Mouse (Mus musculus) left cerebral cortex, adult 8-10 months (tissue): Measurements from ENCODE around the gene Gm21987. TPM values are rescaled to one million over a fixed set of nuclear protein-coding genes. Genes with fewer than 3 reads are reported as not detected.

ENCODE experiments used
- DNase-seq, 2 experiments: peaks; one replicate each; pipeline ENCODE4 v3.0.0; 2022; ENCODE audit warnings: low spot score in 2 of 2
- total RNA-seq, 4 experiments: library from RNA; stranded (reverse); gene quantifications; 2 replicates each; pipeline ENCODE4 v1.2.4; 2022

The Gm21987 gene
- total RNA-seq, 4 experiments from 2014 or later, result not detected

- DNase-seq, result no peak
Observed at GRCm38 (mm10) chr16:38348217-38348761, 1.4 kb downstream of the Gm21987 start.

GRCm38 (mm10) chr16:38349881-38350280 lies 3.0 kb downstream of the Gm21987 start:
- DNase-seq, result no peak

- no peak for DNase-seq
Observed at GRCm38 (mm10) chr16:38350361-38350855, 3.6 kb downstream of the Gm21987 start.

GRCm38 (mm10) chr16:38350939-38351338 lies 4.1 kb downstream of the Gm21987 start:
- DNase-seq, result no peak

GRCm38 (mm10) chr16:38352031-38352430 lies 5.2 kb downstream of the Gm21987 start:
- DNase-seq, result no peak

- DNase-seq, result no peak
Observed at GRCm38 (mm10) chr16:38352851-38353250, 6.0 kb downstream of the Gm21987 start.

GRCm38 (mm10) chr16:38353642-38354041 lies 6.8 kb downstream of the Gm21987 start:
- DNase-seq, result no peak

- no peak for DNase-seq
Observed at GRCm38 (mm10) chr16:38354185-38354913, 7.5 kb downstream of the Gm21987 start.

- DNase-seq, result no peak
Observed at GRCm38 (mm10) chr16:38358256-38358812, 11.5 kb downstream of the Gm21987 start.

GRCm38 (mm10) chr16:38359241-38359640 lies 12.4 kb downstream of the Gm21987 start:
- DNase-seq, result no peak

GRCm38 (mm10) chr16:38359857-38360256 lies 13.0 kb downstream of the Gm21987 start:
- DNase-seq, result no peak

GRCm38 (mm10) chr16:38360317-38360716 lies 13.5 kb downstream of the Gm21987 start:
- no peak for DNase-seq

GRCm38 (mm10) chr16:38361933-38362332 lies 15.1 kb downstream of the Gm21987 start, which contains the start of gene Popdc2:
TSS of gene Popdc2 (plus strand) at chr16:38362209.
- no peak for DNase-seq

GRCm38 (mm10) chr16:38362493-38363255 lies 15.8 kb downstream of the Gm21987 start:
- no peak for DNase-seq

GRCm38 (mm10) chr16:38363256-38363595 lies 16.4 kb downstream of the Gm21987 start:
- no peak for DNase-seq

- DNase-seq, result no peak
Observed at GRCm38 (mm10) chr16:38363657-38364056, 16.8 kb downstream of the Gm21987 start.

GRCm38 (mm10) chr16:38365390-38365789 lies 18.6 kb downstream of the Gm21987 start:
- DNase-seq, result no peak

GRCm38 (mm10) chr16:38366231-38366630 lies 19.4 kb downstream of the Gm21987 start:
- DNase-seq, result no peak

GRCm38 (mm10) chr16:38368336-38368735 lies 21.5 kb downstream of the Gm21987 start:
- DNase-seq, result peak in 1 of 2 experiments; percentile 89

GRCm38 (mm10) chr16:38369000-38369399 lies 22.2 kb downstream of the Gm21987 start:
- DNase-seq, result no peak

GRCm38 (mm10) chr16:38369431-38369830 lies 22.6 kb downstream of the Gm21987 start:
- no peak for DNase-seq

- DNase-seq, result no peak
Observed at GRCm38 (mm10) chr16:38369992-38370484, 23.2 kb downstream of the Gm21987 start.
